Mouse (Mus musculus): ENCODE results near the gene Adgrf5. TPM values are rescaled to one million over a fixed set of nuclear protein-coding genes. Genes with fewer than 3 reads are reported as not detected.

Gene Adgrf5
- polyA plus RNA-seq, 1 experiment from 2014 or later = 8.0 TPM

DNA sequence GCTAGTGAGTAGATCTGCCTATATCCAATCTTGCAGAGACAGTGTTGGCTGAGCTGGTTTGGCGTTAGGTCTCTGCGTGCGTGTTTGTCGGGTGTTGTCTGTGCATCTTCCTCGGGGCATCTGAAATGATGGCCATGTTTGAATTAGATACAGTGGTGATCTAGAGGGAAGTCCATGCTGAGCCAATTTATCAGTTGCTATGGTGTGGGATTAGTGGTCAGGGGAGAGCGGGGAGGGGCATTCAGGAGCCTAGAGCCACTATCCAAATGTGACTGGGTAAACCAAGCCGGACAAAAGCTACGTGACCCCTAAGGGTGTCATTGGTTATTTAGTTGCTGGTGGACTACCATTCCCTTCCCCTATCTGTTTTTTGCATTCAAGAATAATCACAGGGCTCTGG is 33.4 kb downstream of the Adgrf5 start:
- ATAC-seq = no peak
- Histone ChIP-seq H3K9ac (ENCODE audit: low read depth, low read length) (no peak overlapping the region), H3K4me1 (ENCODE audit: control insufficient read depth, insufficient read depth, low read depth, low read length) (no peaks in the 10 kb centered on the region), H3K27me3 (replicated peaks; ENCODE audit: control insufficient read depth, insufficient read depth, low read length) (no peaks in the 10 kb centered on the region), H3K4me2 (ENCODE audit: low read length) (no peak overlapping the region), H3K9me3 (ENCODE audit: control insufficient read depth, low read length) (no peaks in the 10 kb centered on the region), H3K27ac (ENCODE audit: low read depth, low read length) (no peak overlapping the region), H3K36me3 (ENCODE audit: control insufficient read depth, insufficient read depth, low read length) (no peaks in the 10 kb centered on the region), H3K4me3 (ENCODE audit: low read length) (no peak overlapping the region)
- 68% methylated on average over 8 of the region's 8 CpGs for WGBS

DNA sequence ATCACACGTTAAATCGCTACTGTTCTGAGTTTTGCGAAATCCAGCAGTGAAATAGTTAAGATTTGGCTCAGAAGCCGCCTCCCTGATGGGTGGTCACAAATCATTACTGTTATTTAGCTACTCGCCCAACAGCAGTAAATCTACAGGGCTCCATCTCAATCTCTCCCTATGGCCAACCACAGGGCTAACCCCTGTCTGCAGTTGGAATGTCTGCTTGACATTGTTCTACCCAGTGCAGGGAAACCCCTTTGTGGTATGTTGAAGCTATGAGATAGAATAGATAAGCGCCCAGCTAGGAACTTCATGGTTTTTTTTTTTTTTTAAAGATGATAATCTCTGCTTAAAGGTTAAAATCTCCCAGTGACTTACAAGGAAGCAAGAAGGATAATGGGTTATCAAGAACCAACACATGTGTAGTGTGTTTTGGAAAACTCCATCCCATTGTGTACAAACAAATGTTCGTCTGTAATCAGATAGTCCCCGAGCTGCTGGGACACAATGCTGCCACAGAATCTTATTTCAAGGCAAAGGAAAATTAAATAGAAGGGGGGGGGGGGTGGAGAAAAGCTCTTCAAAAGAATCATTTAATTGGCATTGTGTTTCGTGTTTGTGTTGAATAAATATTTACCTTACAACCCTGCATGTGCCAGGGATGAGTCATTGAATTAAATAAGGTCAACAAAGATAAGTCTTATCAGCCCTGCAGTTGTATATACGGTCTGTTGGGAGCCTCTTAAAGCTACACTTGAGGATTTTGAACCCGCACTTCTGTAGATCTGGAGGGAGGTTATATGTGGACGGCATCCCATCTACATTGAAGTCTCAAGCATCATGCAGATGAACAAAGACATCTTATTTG is 35.4 kb downstream of the Adgrf5 start:
- no peak for ATAC-seq
- Histone ChIP-seq H3K4me3 (ENCODE audit: low read length) (no peak overlapping the region), H3K27ac (ENCODE audit: low read depth, low read length) (no peak overlapping the region), H3K9me3 (ENCODE audit: control insufficient read depth, low read length) (no peaks in the 10 kb centered on the region), H3K9ac (ENCODE audit: low read depth, low read length) (no peak overlapping the region), H3K4me1 (ENCODE audit: control insufficient read depth, insufficient read depth, low read depth, low read length) (no peaks in the 10 kb centered on the region), H3K36me3 (ENCODE audit: control insufficient read depth, insufficient read depth, low read length) (no peaks in the 10 kb centered on the region), H3K27me3 (replicated peaks; ENCODE audit: control insufficient read depth, insufficient read depth, low read length) (no peaks in the 10 kb centered on the region), H3K4me2 (ENCODE audit: low read length) (no peak overlapping the region)
- 84% methylated on average over 12 of the region's 12 CpGs for WGBS

DNA sequence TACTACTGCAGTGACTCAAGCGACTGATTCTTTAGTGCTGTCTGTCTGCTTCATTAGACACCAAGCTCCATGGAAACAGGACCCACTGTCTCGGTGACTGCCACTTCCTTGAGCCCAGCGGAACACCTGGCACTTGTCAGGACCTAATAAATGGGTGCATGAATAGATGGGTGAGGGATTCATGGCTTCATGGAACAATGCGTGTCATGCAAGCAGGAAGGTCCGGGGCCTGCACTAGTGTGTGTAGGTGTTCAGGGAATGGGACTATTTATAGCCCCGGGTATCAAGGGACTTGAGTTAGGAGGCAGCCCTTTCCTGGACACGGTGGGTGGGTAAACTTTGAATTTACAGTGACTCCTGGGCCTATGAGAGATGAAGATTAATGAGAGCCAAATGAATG is 38.4 kb downstream of the Adgrf5 start:
- Histone ChIP-seq H3K27ac (ENCODE audit: low read depth, low read length) (no peak overlapping the region), H3K4me2 (ENCODE audit: low read length) (no peak overlapping the region), H3K4me3 (ENCODE audit: low read length) (no peak overlapping the region), H3K9me3 (ENCODE audit: control insufficient read depth, low read length) (no peaks in the 10 kb centered on the region), H3K36me3 (ENCODE audit: control insufficient read depth, insufficient read depth, low read length) (no peaks in the 10 kb centered on the region), H3K27me3 (replicated peaks; ENCODE audit: control insufficient read depth, insufficient read depth, low read length) (no peaks in the 10 kb centered on the region), H3K9ac (ENCODE audit: low read depth, low read length) (no peak overlapping the region), H3K4me1 (ENCODE audit: control insufficient read depth, insufficient read depth, low read depth, low read length) (no peaks in the 10 kb centered on the region)
- no peak for ATAC-seq
- WGBS = 49% methylated on average over 7 of the region's 7 CpGs

DNA sequence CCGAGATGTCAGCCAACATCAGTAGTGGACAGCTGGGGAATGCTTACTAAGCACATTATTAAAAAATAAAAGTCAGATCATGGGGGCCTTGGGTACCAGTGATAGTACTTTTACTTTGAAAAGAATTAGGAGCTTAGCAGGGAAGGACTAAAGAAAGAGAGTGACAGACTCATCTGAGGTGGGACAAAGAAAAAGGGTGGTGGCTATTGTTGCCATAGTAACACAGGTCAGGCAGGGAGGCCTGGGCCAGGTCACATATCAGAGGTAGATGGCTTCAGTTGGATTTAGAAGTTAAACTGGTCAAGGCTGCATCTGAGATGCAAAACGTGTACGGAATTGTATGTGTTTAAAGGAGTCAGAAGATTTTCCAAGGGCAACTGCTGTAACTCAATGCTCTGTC is 38.9 kb downstream of the Adgrf5 start:
- Histone ChIP-seq H3K36me3 (ENCODE audit: control insufficient read depth, insufficient read depth, low read length) (no peaks in the 10 kb centered on the region), H3K4me3 (ENCODE audit: low read length) (no peak overlapping the region), H3K9ac (ENCODE audit: low read depth, low read length) (no peak overlapping the region), H3K9me3 (ENCODE audit: control insufficient read depth, low read length) (no peaks in the 10 kb centered on the region), H3K4me1 (ENCODE audit: control insufficient read depth, insufficient read depth, low read depth, low read length) (no peaks in the 10 kb centered on the region), H3K4me2 (ENCODE audit: low read length) (no peak overlapping the region), H3K27ac (ENCODE audit: low read depth, low read length) (no peak overlapping the region), H3K27me3 (replicated peaks; ENCODE audit: control insufficient read depth, insufficient read depth, low read length) (no peaks in the 10 kb centered on the region)
- 42% methylated on average over 3 of the region's 3 CpGs for WGBS
- ATAC-seq = no peak

DNA sequence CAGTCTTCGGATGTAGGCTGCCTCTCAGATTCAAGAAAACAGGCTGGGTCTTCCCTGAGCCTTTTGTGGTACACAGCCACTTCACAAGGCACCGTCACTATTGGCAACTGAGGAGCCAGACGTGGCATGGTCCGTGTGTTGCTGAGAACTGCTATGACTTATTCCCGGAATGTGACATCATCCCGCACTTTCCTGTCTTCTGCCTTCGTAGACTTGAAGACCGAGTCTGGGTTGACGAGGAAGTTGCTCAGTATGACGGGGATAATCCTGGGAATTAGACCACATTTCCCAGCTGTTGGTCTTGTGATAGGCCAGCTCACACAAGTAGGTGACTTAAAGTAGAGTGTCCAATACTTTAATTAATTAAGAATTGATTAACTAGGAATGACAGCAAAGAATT is 40.2 kb downstream of the Adgrf5 start:
- H3K9ac ChIP-seq (ENCODE audit: low read depth, low read length) = no peak overlapping the region
- no peak overlapping the region for H3K4me3 ChIP-seq (ENCODE audit: low read length)
- ATAC-seq = no peak
- no peak overlapping the region for H3K27ac ChIP-seq (ENCODE audit: low read depth, low read length)
- no peak overlapping the region for H3K4me2 ChIP-seq (ENCODE audit: low read length)
- no peaks in the 10 kb centered on the region for H3K4me1 ChIP-seq (ENCODE audit: control insufficient read depth, insufficient read depth, low read depth, low read length)
- WGBS = 66% methylated on average over 10 of the region's 10 CpGs
- H3K9me3 ChIP-seq (ENCODE audit: control insufficient read depth, low read length) = no peaks in the 10 kb centered on the region
- no peaks in the 10 kb centered on the region for H3K27me3 ChIP-seq (replicated peaks; ENCODE audit: control insufficient read depth, insufficient read depth, low read length)
- no peaks in the 10 kb centered on the region for H3K36me3 ChIP-seq (ENCODE audit: control insufficient read depth, insufficient read depth, low read length)

DNA sequence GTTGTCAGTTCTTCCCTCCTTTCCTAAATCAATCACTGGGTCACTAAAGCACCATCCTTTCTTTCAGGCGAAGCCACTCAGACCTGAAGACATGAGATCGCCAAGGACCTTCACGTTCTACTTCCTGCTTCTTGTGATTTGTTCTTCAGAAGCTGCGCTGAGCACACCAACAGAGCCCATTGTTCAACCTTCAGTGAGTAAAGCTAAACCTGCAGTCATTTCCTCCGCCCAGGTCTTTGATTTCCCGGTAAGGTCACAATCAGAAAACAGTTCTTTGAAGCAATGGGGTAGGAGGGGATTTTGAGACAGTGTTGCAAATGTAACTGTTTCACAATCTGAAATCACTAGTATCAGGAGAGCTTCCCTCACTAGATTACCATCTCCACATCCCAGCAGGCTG is 43.6 kb downstream of the Adgrf5 start:
- Histone ChIP-seq H3K4me2 (ENCODE audit: low read length) (no peak overlapping the region), H3K9me3 (ENCODE audit: control insufficient read depth, low read length) (no peaks in the 10 kb centered on the region), H3K4me3 (ENCODE audit: low read length) (no peak overlapping the region), H3K9ac (ENCODE audit: low read depth, low read length) (no peak overlapping the region), H3K4me1 (ENCODE audit: control insufficient read depth, insufficient read depth, low read depth, low read length) (no peaks in the 10 kb centered on the region), H3K27ac (ENCODE audit: low read depth, low read length) (no peak overlapping the region), H3K36me3 (ENCODE audit: control insufficient read depth, insufficient read depth, low read length) (no peaks in the 10 kb centered on the region), H3K27me3 (replicated peaks; ENCODE audit: control insufficient read depth, insufficient read depth, low read length) (no peaks in the 10 kb centered on the region)
- ATAC-seq = no peak
- 37% methylated on average over 6 of the region's 6 CpGs for WGBS

DNA sequence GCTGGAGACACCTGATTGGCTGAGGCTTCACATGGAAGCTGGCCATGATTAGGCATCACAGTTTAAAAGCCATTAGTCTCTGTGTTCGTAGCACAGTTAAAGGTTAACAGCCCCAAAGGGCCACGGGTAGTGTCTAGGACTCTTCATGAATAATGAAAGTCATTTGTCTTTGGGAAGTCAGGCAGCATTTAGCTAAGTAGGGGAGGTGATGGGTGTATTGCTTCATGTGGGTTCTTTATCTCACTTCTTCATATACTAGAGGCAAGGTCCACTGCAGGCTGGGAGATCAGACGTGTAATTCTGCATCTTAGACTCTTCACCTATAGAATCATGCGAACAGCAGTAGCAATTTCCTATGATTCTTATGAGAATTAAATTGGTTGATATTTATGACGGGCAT is 44.2 kb downstream of the Adgrf5 start:
- H3K9ac ChIP-seq (ENCODE audit: low read depth, low read length) = no peak overlapping the region
- no peaks in the 10 kb centered on the region for H3K36me3 ChIP-seq (ENCODE audit: control insufficient read depth, insufficient read depth, low read length)
- no peak overlapping the region for H3K27ac ChIP-seq (ENCODE audit: low read depth, low read length)
- no peaks in the 10 kb centered on the region for H3K4me1 ChIP-seq (ENCODE audit: control insufficient read depth, insufficient read depth, low read depth, low read length)
- H3K4me2 ChIP-seq (ENCODE audit: low read length) = no peak overlapping the region
- ATAC-seq = no peak
- H3K4me3 ChIP-seq (ENCODE audit: low read length) = no peak overlapping the region
- H3K9me3 ChIP-seq (ENCODE audit: control insufficient read depth, low read length) = no peaks in the 10 kb centered on the region
- H3K27me3 ChIP-seq (replicated peaks; ENCODE audit: control insufficient read depth, insufficient read depth, low read length) = no peaks in the 10 kb centered on the region
- 61% methylated on average over 5 of the region's 5 CpGs for WGBS

DNA sequence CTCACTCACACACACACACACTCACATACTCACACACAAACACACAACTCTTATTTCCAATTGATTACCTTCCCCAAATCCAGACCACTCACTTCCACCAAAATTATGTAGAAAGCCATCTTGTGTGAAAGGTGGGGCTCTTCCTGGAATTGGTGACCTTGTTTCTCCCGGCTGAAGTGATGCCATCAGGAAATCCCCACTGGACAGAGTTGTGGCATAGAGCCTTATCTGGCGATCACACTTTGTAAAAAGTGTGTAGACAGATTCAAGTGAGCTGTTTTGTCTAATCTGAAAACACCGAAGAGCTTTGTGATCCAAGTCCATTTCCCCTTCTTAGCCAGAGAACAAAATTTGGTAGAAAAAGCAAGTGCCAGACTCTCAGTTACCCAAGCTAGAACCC is 46.1 kb downstream of the Adgrf5 start:
- ATAC-seq = no peak
- H3K4me1 ChIP-seq (ENCODE audit: control insufficient read depth, insufficient read depth, low read depth, low read length) = no peaks in the 10 kb centered on the region
- 94% methylated on average over 3 of the region's 3 CpGs for WGBS
- H3K27me3 ChIP-seq (replicated peaks; ENCODE audit: control insufficient read depth, insufficient read depth, low read length) = no peaks in the 10 kb centered on the region
- H3K36me3 ChIP-seq (ENCODE audit: control insufficient read depth, insufficient read depth, low read length) = no peaks in the 10 kb centered on the region
- H3K9me3 ChIP-seq (ENCODE audit: control insufficient read depth, low read length) = no peaks in the 10 kb centered on the region
- H3K27ac ChIP-seq (ENCODE audit: low read depth, low read length) = no peak overlapping the region
- no peak overlapping the region for H3K9ac ChIP-seq (ENCODE audit: low read depth, low read length)
- no peak overlapping the region for H3K4me2 ChIP-seq (ENCODE audit: low read length)
- H3K4me3 ChIP-seq (ENCODE audit: low read length) = no peak overlapping the region

DNA sequence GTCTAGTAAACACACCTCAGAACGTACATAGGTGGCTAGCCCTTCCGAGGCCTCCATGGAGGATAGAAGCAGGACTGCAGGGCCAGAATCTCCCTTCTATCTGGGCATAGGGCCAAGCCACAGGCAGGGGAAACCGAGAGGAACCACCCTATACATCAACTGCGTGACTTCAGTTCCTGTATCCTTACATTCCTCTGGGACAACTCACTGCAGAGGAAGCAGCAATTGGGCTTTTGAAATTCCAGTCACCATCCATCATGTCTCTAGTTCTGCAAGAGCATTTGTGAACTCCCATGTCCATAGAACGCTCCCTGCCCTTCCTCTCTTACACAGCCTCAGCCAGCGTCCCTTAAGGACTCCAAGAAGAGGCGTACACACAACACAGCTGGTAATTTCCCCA is 47.3 kb downstream of the Adgrf5 start:
- Histone ChIP-seq H3K4me3 (ENCODE audit: low read length) (no peak overlapping the region), H3K9ac (ENCODE audit: low read depth, low read length) (no peak overlapping the region), H3K9me3 (ENCODE audit: control insufficient read depth, low read length) (no peaks in the 10 kb centered on the region), H3K36me3 (ENCODE audit: control insufficient read depth, insufficient read depth, low read length) (no peaks in the 10 kb centered on the region), H3K27me3 (replicated peaks; ENCODE audit: control insufficient read depth, insufficient read depth, low read length) (no peaks in the 10 kb centered on the region), H3K4me1 (ENCODE audit: control insufficient read depth, insufficient read depth, low read depth, low read length) (no peaks in the 10 kb centered on the region), H3K4me2 (ENCODE audit: low read length) (no peak overlapping the region), H3K27ac (ENCODE audit: low read depth, low read length) (no peak overlapping the region)
- no peak for ATAC-seq
- 76% methylated on average over 7 of the region's 7 CpGs for WGBS
